Mouse (Mus musculus) hematopoietic multipotent progenitor cell, adult 10-12 weeks (in vitro differentiated cells): ENCODE results near the gene Olfr1406. TPM values are rescaled to one million over a fixed set of nuclear protein-coding genes. Genes with fewer than 3 reads are reported as not detected.

ENCODE experiments used
- polyA plus RNA-seq: library from polyadenylated mRNA; stranded (reverse); fragments of >175 nt; gene quantifications from 2 replicates; pipeline ENCODE4 v1.2.3, GENCODE M21; 2012; ENCODE audit warnings: low replicate concordance

Gene Olfr1406
- not detected in 2 replicates for polyA plus RNA-seq

DNA sequence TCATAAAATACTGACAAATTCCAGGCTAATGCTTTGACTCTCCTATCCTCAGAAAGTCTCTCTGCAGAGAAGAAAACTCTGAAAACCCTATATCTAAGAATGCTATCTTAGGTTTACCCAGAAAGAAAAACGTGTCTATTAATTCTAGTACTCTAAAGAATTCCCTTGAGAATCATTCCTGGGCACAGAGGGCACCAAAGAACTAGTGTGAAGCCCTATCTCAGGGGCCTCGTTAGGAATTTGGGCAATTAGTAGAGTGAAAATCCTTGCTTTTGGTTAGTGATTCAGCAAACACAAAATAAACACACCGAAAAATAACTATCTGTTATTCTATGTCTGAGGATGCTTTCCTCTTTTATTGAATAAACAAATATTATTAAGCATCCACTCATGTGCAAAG is at the start of gene Olfr1406:
Gene Olfr1406, minus strand, starts transcription at position 101 of the 400 bp plus-strand sequence.

GRCm38 (mm10) chr1:173227081-173227480 is 36.6 kb upstream of the Olfr1406 start, which contains the start of gene Fcer1a:
Gene Fcer1a (minus strand): TSS chr1:173227214.

GRCm38 (mm10) chr1:173212092-173212491 is 21.7 kb upstream of the Olfr1406 start, which contains the start of gene Olfr1404:
Gene Olfr1404 (plus strand): TSS chr1:173212392.

GRCm38 (mm10) chr1:173197508-173197907 is 7.1 kb upstream of the Olfr1406 start, which contains the start of gene Olfr218:
Gene Olfr218 (plus strand): TSS chr1:173197808.

GRCm38 (mm10) chr1:173137274-173137673 is 53.2 kb downstream of the Olfr1406 start, which contains the start of gene Olfr1408:
Gene Olfr1408 (minus strand): TSS chr1:173137374.

Other genes with a start within 250 kb of the Olfr1406 start
- not detected in 2 replicates for gene Olfr16, start 240.2 kb downstream of the Olfr1406 start, polyA plus RNA-seq
- gene Olfr1408, start 53.3 kb downstream of the Olfr1406 start, polyA plus RNA-seq, result not detected in 2 replicates
- not detected in 2 replicates for gene Olfr218, start 7.2 kb upstream of the Olfr1406 start, polyA plus RNA-seq
- gene Olfr1404, start 21.8 kb upstream of the Olfr1406 start, polyA plus RNA-seq, result not detected in 2 replicates
- 0.16 and 0.47 TPM in 2 replicates for gene Fcer1a, start 36.6 kb upstream of the Olfr1406 start, polyA plus RNA-seq
- gene Olfr418, start 75.4 kb upstream of the Olfr1406 start, polyA plus RNA-seq, result not detected in 2 replicates
- not detected in 2 replicates for gene Mptx2, start 87.1 kb upstream of the Olfr1406 start, polyA plus RNA-seq
- gene Ackr1, start 143.1 kb upstream of the Olfr1406 start, polyA plus RNA-seq, result 0.12 and 2.1 TPM in 2 replicates
- gene Aim2, start 160.2 kb upstream of the Olfr1406 start, polyA plus RNA-seq, result 3.6 and 7.1 TPM in 2 replicates
- gene Cadm3, start 177.1 kb upstream of the Olfr1406 start, polyA plus RNA-seq, result 1.6 and 7.1 TPM in 2 replicates